Mouse (Mus musculus): ENCODE measurements at regions not wholly inside any gene's neighbourhood (a gene's known extent, or its start where the extent isn't known, plus 50 kb on each side); places are given as distances from the start of the nearest gene placed in this dataset.

DNA sequence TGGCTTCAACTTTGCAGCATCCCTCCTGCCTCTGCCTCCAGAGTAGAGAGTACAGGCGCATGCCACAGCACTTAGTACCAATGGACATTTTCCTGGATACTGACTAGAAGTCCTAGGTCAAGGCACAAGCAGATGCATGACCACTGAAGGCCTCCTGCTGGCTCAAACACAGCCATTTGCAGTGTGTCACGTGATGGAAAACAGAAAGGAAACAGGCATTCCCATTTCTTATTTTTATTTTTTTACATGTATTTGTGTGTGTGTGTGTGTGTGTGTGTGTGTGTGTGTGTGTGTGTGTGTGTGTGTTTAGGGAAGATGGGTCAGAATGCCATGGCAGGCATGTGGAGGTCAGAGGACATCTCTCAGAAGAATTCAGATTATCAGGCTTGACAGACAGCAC lies 65.6 kb downstream of the Thap12 start:
- DNase-seq: no peak

- no peak for DNase-seq
These were observed 65.7 kb upstream of the Wnt11 start for GRCm38 (mm10) chr7:98769111-98769734.

- no peak for DNase-seq
These were observed 64.5 kb upstream of the Wnt11 start for GRCm38 (mm10) chr7:98770257-98770890.

GRCm38 (mm10) chr7:98771134-98771775 lies 63.7 kb upstream of the Wnt11 start:
- no peak for DNase-seq

DNA sequence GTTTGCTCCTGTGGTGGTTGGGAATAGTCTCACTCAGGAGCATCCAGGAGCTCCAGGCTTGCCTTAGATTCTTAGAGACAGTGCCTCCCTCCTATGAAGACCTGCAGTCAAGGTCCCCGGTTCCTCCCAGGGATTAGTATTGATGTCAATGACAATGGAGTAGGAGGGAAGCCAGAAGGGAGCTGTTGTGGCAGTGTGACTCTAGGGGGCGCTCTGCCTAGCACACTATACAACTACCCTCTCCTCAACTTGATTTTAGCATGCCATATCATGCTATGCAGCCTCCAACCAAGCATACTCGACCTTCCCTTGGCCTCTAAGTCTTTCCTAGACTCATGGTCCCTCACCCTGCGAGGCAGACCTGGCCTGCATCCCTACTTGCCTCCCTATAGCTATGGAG lies 60.3 kb upstream of the Wnt11 start:
- no peak for DNase-seq

DNA sequence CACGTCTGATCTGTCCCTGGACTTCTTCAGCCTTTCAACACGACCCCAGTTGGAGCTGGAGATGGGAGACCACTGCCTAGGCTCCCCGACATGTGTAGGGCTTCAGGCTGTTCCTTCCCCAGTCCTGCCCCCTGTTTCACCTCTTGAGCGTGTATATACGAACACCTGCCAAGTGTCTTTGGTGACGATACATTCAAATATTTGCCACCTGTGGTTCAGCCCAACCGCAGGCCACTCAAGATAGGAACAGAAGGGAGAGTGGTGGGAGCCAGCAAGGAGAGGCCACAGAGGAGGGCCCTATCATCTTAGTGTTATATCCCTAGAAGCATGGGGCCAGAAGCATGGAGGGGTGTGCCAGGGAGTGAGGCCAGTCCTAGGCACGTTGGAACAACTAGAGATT lies 59.9 kb upstream of the Wnt11 start:
- DNase-seq: no peak

DNA sequence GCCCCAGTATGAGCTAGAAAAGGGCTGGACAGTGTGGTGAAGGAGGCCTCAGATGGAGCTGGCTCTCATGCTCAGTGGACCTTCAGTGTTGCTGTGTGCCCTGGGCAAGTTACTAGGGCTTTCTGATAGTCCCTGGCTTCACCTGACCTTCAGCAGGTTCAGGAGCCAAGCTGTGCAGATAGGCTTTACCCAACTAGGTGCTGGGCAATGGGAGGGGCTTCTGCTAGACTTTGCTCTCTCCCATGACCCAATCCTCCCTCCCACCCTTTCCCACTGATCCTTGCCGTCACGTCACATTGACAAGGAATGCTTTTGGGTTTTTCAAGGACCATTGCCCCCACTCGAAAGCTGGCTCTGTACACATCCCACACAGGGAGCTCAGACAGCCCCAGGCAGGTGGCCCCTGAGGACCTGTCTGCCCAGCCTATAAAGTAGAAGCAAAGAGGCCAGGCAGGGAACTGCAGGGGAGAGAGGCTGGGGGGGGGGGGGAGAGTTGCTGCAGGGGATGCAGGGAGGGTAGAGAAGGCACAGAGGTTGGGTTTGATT lies 57.5 kb upstream of the Wnt11 start:
- DNase-seq: no peak

- DNase-seq: peak; percentile 51
These were observed 56.0 kb upstream of the Wnt11 start for GRCm38 (mm10) chr7:98778929-98779328.

DNA sequence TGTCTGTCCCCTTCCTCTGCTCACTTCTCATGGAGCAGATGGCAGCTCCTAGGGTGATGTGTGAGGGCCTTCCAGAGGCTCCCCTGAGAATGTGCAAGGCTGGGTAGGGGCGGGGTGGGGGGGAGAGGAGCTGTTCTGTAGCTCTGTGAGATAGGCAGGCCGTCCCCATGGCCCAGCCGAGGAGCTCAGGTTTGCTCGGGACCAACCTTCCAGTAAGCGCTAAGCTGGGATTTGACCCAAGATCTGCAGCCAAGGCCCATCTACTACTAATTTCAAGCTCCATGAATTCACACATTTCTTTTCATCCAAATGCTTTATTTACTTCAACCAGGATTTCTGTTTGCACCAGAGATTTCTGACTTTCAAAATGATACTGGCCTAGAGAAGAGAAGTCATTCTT lies 51.4 kb upstream of the Wnt11 start:
- no peak for DNase-seq

DNA sequence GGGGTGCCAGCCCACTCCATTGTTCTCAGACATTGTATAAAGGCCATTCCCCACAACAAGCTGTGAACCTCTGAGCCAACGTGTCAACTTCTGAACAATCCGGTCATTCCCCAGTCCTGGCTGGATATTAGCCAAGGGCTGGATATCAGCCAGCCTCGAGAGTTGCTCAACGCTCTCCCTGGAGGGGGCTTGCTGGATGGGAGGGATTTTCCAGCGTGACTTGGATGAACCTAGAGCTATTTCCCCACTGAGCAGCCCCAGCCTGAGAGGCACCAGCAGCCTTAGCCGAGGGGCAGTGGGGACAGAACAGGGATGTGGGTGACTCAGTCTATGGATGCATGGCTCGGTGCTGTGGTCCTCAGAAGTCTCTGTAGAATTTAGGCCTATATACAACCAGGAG lies 51.0 kb upstream of the Wnt11 start:
- peak; percentile 26 for DNase-seq

GRCm38 (mm10) chr7:98784369-98784931 lies 50.5 kb upstream of the Wnt11 start:
- DNase-seq: no peak

Data from right cerebral cortex, adult 18-20 months (tissue).